Mouse (Mus musculus) inflammation-experienced regulatory T-cells, adult 6 months (primary cell): ENCODE results near the gene C1qtnf6. TPM values are rescaled to one million over a fixed set of nuclear protein-coding genes. Genes with fewer than 3 reads are reported as not detected.

Experiments used
- ATAC-seq: one replicate; pipeline ENCODE4 v1.8.0; 2017
- polyA plus RNA-seq, 3 experiments: library from polyadenylated mRNA; unstranded; fragments of 100-300 nt; shearing (Covaris generic); gene quantifications; one replicate each; pipeline ENCODE4 v1.2.1; 2017

The C1qtnf6 gene
- polyA plus RNA-seq, 3 experiments from 2014 or later = 7.7 to 24.3 (median 8.0) TPM

DNA sequence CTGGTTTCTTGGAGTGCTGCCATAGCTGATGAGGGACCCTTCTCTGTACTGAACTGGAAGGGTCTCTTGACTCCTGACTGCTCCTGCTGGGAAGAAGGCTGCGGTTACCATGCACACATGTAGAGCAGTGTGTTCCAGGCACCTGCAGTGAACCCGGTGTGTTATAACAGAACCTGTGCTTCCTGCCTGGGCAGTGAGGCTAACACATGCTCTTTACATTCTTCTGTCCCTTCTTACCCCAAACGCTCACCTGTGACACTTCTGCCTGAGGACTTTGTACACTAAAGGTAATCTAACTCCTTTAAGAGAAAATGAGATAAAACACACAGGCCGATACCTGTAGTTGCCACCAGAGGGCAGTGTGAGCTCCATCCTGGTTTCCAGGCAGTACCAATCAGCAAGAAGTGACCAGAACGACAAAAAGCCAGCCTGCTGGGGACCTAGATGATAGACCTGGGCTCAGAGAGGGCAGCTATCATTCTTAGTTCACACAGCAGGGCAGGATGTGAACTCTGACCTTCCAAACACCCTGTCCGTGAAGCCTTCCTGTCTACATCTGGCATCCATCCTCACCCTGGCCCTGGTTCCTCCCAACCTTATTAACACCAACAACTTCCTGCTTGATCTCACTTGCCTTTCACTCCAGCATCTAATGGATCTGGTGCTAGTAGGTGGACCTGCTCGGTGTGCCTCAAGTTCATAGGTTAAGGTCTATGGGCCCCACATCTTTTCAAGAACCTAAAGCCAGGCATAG lies 16.6 kb downstream of the C1qtnf6 start:
- ATAC-seq = peak; percentile 49

DNA sequence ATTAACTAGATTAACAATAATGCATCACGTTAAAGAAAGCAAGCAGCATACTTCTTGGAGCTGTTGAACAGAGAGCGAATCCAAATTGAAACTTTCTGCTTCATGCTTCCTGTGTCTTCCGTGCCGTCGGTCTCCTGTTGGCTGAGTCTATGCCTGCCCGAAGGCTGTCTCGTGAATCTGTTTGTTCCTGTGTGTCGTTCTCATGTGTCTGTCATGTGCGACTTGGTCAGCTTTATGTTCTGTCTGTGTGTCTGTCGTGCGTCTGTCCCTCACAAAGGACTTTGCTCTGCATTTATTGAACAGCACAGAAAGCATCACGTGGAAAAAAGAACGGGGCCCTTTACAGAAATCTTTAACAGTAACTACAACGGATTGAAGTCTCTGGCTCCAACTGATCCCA lies 18.2 kb downstream of the C1qtnf6 start:
- no peak for ATAC-seq

DNA sequence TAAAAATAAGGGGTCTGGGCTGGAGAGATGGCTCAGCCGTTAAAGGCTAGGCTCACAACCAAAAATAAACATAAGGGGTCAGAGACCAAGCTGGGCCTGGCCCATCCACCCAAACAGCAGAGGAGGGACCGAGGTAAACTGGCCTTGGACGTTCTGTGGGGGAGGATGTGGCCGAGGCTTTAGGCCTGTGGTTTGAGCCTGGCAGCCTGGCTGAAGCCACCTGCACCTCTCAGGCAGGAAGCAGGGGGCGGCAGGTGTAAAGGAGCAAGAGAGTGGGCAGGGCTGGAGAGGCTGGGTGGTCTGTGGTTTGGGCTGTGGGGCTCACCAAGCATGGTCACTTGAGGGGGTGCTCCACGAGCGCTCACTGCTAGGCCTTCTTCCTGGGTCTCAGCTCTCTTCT lies 19.3 kb downstream of the C1qtnf6 start:
- ATAC-seq = no peak

DNA sequence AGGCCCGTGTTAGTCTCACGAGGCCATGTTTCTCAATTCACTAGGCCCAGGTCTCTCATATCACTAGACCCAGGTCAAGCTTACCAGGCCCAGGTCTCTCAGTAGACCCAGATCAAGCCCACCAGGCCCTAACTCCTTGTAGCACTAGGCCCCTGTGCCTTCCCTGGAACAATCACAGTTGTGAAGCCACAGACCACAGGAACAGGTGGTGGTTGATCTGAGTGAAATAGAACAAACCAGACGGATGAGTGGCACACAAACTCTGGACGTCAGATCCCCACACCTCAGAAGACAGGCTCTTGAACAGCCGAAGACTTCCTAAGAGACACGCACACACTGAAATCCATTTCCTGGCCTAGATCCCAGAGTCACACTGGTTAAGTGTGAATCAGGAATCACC lies 20.5 kb downstream of the C1qtnf6 start:
- peak; percentile 23 for ATAC-seq

DNA sequence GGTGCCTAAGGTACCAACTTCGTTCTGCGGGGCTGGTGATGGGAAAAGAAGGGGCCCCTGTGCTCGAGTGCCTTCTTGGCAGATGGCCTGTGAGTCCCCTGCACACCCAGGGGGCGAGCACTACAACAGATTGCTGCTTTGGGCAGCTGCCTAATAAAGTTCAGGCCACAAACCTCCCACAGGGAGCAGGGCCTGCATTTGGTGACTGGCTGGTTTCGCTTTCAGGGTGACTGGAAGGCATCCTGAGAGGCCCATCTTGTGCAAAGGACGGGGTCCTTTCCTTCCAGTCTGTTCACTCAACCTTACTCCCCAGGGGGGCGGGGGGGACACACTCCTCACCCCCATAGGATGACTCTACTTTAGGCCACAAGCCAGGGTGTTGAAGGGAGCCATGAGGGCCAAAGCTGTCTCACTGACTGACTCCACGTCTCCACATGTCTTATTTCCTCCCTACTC lies 21.1 kb downstream of the C1qtnf6 start:
- peak; percentile 78 for ATAC-seq

DNA sequence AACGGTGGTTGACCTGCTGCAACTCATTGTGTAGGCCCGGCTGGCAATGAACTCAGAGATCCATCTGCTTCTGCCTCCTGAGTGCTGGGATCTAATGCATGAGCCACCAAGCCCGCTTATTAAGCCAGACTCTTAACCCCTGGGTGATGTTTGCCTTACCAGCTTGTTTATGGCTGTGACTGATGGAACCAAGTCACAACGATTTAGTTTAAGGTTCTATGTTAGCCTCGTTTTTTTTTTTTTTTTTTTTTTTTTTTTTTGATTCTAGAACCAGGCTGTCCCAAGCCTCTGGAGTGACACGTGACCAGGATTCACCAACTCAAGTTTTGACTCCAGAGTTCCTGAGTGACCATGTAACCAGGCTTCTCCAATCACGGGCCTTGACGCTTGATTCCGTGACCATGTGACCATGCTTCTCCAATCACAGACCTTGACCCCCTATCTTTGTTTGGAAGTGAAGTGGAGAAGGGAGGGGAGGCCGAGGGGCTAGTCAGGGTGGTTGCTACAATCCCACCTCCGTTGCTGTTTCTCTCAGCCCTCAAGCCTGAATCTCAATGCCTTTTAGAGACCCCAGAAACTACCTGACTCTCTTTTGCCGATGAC lies 21.8 kb downstream of the C1qtnf6 start:
- ATAC-seq = no peak

DNA sequence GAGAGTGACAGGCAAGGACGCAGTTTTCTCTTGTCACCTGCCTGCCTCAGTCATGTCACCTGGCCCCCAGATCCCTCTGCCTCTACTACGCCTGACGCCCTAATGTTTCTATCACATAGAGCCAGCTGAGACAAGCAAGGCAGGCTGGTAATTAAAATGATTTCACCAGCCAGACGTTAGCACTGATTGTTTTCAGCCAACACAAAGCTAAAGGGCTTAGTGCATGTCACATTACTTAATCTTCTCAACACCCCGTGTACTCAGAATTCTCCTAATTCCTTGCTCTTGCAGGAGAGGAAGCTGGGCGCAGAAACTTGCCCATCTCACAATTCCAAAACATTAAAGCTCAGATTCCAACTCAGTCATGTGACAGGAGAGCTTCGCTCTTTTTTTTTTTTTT lies 22.8 kb downstream of the C1qtnf6 start:
- ATAC-seq = no peak

DNA sequence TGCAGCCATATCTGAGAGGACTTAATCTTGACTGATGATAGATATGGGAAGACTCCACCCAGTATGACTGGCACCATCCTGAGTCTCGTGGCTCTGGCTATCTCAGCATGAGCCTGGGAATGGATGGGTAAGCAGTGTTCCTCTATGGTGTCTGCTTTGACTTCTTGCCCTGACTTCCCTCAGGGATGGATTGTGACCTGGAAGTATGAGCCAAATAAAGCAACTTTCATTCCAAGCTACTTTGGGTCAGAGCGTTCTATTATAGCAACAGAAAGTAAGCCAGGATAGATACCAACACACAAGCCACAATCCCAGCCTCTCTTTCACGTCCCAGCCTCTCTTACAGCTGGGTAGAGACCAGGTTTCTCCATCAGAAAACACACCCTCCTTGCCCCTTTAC lies 25.7 kb downstream of the C1qtnf6 start:
- ATAC-seq = no peak

DNA sequence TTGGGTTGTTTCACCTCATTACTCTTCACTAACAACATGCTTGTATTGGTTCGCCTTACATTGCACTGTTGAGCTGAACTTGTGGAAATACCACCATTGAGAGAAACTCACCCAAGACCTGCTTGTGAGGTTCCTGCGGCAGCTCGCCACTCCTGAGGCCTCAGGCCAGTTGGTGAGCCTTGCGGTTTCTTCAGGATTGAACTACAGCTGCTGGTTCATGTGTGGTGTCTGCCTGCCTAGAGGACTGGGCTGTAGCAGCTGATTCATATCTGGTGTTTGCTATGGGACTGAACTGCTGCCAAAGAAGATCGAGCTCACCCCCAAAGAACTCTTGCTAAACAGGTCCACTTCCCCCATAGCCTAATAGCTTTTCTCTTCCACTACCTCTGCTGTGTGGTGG lies 26.4 kb downstream of the C1qtnf6 start:
- no peak for ATAC-seq

DNA sequence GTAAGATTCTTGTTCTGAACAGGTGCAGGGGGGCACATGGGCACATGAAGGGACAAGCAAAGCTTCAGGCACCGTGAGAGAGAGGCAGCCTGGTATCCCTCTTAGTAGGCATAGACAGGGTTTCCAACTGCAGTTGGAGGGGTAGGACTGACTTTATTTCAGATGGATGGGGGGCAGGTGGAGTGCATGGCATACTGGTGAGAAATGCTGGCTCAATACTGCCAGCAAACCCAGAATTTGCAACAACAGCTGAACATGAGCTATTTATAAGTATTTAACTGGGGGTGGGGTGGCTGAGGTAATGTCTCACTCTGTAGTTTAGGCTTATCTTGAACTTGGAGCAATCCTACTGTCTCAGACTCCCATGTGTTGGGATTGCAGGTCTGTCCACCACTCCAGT lies 27.2 kb downstream of the C1qtnf6 start:
- ATAC-seq = no peak

DNA sequence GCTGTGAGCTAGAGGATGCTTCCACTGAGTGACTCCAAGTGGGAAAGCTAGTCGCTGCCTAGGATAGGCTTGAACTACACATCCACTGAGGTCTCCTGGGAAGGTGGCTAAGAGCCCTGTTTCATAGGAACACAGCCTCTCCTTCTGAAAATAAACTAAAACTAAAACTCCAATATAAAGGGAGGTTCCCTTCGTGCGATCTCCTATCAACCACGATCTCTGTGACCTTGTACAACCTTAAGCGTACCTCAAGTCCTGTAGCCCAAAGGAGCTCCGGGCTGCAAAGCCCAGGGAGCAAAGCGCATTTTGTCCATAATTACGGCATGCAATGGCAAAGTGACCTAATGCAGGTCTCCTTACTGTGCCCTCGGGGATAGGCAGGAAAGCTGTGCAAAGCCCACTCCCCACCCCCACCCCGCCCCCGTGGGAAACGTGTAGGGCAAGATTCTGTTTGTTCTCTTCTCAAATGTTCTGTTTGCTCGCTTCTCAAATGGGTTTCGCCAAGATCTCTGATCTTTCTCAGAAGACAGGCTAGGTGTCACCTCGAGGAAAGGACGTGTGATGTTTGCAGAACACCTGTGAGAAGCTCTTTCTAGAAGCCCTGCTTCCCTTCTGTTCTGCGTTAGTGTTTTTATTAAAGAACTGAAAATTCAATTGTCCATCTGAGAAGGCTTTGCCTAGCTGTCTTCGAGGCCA lies 28.6 kb downstream of the C1qtnf6 start:
- no peak for ATAC-seq

DNA sequence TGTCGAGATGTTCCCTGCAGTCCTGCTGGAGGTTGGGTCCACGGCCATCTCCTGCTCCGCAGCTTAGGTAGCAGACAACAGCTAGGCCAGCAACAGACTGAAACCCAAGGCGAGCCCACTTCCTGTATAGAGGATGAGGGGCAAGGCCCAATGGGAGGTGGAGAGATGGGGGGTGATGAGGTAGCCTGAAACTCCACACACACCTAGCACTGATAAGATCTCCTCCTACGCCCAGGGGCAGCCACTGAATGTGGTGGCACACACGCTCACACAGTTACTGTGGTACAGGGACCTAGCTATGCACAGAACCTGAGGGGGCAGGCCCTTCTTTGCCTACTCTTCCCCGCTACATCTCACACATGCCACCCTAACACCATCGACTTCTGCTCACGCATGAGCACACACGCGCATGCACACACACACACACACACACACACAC lies 36.2 kb downstream of the C1qtnf6 start, which contains the start of gene Il2rb:
Gene Il2rb, minus strand, starts transcription at position 304 of the 439 bp plus-strand sequence.
- peak; percentile 81 for ATAC-seq

DNA sequence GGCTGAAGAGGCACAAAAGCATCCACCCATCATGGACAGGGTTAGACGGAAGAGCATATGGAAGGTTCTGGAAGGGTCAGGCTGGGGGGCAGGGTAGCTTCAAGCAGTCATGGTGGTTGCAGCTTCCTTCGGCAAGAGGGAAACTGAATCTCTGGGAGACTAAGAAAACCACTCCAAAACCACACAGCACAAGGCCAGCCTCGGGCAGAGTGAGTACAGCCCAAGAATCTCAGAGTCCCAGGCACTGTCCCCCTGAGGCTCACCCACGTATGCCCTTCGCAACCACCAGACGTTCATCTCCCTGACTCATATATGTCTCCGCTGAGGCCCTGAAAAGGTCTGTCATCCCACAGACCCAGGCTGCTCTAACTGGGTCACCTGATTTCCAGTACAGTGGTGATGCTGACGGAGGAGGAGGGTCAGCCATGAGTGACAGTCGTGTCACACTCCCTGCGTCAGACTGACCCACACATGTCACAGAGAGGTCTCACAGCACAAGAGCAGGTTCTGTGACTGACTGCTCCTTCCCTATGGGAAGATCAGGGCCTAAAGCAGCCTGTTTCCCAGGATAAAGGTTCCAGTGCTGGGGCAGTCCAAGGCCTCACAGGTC lies 37.7 kb downstream of the C1qtnf6 start:
- peak; percentile 64 for ATAC-seq

DNA sequence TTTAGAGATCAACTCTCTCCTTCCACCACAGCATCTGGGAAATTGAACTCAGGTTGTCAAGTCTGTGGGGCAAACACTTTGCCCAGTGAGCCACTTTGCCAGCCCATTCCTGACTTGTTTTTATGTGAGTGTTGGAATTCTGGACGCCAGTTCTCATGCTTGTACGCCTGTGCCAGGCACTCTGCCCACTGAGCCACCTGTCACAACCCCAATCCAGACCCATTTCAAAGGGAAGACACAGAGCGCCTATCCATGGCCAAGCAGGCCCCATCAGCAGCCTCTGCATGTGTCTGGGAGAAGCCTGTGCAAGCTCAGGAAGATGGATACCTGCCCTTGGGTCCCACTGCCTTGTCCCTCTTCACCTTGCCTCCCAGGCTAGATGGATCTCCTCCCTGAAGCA lies 39.9 kb downstream of the C1qtnf6 start:
- no peak for ATAC-seq

DNA sequence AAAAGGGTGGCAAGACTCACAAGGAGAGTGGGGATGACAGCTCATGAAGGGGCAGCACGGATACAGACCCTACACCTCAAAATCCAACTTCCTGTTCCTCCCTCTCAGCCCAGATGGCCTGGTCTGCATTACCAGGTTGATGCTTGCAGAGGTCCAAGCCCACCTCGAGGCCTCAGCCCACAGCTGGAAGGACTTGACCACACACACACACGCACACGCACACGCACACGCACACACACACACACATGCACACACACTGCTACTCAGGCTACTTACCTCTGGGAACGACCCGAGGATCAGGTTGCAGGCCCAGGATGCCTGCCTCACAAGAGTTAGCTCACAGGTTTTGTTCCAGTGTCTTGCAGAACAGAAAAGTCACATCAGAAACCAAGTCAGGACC lies 41.3 kb downstream of the C1qtnf6 start:
- ATAC-seq = no peak

DNA sequence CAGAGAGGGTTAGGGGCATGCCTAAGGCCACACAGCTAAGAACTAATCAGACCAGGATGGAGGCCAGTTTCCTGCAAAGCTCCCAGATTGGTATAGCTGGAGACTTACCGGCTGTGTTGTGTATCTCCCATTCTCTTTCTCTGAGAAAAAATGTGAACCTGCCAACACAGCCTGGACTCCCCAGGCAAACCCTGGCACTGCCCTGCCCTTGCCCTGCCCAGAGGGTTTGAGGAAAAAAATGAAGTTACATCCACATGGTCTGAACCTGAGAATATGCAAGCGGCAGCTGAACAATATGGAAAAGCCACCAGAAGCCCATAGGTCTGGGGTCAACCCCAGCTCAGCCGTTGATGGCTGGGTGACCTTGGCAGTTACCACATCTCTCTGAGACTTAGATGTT lies 42.0 kb downstream of the C1qtnf6 start:
- ATAC-seq = no peak

DNA sequence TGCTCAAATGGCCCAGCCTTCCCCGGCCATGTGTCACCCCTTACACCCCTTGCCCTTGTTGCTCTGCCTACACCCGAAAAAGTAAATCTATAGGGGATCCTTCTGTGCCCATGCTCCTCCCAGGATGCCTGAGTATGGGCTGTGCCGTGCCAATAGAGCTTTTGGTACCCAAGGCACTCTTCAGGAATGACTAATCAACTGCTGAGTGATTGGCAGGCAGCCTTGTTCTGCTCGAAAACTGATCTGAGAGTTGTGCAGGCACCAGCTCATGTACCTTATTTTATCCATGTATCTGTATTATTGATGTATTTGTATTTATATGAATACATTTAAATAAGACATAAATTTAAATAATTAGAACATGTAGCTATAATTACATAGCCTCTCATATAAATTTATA lies 44.1 kb downstream of the C1qtnf6 start:
- ATAC-seq = no peak

DNA sequence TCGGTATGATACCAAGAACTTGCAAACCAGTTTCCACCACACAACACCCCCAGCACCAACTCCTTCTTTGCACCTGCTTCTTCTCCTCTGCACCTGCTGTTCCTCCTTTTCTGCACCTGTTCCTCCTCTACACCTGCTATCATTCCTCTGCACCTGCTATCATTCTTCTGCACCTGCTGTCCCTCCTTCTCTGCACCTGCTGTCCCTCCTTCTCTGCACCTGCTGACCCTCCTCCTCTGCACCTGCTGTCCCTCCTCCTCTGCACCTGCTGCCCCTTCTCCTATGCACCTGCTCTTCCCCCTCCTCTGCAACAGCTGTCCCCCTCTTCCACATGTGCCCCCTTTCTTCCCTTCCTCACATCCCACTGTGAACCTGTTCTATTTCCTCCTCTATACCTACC lies 44.7 kb downstream of the C1qtnf6 start:
- no peak for ATAC-seq

DNA sequence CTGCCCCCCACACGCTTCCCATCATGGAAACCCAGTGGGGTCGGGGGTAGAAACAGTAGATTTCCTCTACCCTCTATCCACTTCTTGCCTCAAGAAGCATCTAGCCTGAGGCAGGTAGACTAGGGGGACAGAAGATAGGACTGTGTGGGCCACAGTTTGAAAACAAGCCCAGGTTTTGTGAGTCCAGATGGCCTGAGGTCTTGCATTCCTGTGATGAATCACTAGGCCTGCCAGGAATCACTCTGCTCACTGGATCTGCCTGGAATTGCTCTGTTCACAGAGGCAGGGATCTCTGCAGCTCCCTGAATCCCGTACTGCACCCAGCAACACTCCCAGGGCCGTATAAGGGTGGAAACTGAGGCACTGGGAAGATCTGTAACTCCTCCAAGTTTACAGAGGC lies 47.9 kb downstream of the C1qtnf6 start:
- ATAC-seq = no peak

DNA sequence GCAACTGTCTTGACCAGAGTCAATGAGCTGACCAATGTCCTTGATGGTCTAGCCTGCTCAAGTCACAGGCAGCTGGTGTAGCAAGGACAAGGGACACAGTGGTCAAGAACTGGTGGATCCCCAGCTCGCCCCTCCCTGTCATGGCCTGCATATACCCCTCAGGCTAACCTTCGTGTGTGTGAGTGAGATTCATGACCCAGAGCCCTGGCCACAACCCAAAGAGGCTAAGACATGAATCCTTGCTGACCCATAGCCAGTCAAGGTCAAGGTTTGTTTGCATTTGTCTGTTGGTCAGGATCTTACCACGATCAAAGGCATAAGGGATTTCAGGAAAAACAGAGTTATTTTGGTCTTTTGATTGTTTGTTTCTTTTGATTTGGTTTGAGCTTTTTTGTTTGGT lies 48.7 kb downstream of the C1qtnf6 start:
- ATAC-seq = no peak

DNA sequence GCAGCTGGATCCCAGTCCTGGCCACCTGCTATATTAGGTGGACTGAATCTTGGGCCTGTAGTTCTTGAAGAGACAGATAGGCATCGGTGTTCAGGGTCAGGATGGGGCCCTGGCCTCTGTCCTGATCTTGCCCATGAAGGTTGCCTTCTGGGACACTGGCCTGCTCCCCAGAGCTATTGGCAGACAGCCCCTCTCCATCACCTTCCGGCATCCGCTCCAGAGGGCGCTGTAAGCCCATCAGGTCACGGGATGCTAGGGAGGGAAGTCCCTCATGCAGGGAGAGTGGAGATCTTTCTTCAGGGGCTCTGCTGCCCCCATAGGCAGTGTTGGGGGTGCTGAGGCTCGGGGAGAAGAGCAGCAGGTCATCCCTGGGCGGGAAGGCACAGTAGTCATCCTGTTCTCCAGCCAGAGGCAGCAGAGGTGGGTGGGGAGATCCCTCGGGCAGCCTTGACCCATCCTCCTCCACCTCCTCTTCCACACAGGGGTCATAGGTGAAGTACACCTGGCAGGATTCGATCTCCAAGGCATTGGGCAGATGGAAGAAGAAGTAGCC lies 49.7 kb downstream of the C1qtnf6 start:
- ATAC-seq = no peak

DNA sequence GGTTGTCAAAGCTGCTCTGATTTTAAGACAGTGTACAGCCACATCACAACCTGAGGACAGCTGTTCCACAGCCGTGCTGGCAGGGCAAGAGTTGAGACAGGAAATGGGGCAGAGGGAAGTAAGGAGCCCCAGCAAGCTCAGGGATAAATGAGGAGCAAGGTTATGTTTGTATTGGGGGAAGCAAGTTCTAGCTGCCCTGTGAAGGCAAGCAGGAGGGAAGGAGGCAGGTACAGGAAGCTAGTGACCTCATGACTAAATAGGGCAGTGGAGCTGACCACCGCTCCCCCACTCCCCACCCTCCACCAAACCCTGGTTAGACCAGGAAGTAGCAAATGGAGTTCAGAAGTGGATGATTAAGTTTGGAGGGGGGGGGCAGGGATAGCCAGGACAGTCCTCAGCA lies 50.2 kb downstream of the C1qtnf6 start:
- no peak for ATAC-seq

DNA sequence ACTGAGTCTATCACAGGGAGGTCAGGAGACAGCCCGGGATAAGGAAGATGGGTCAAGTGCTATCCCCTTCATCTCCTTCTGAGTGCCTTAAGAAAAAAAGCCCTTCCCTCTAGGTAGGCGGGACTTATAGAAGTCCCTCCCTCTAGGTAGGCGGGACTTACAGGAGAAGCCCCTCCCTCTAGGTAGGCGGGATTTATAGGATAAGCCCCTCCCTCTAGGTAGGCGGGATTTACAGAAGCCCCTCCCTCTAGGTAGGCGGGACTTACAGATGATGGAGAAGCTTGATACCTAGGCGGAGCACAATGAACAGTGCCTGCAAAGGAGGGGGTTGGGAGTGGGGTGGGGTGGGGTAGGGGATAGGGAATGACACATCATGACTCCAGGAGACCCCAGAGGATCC lies 51.1 kb downstream of the C1qtnf6 start:
- peak; percentile 6 for ATAC-seq
